Mouse (Mus musculus) ES-E14 (cell line): ENCODE results near the gene Stub1. TPM values are rescaled to one million over a fixed set of nuclear protein-coding genes. Genes with fewer than 3 reads are reported as not detected.
A peak's percentile ranks its signal among the peaks of the same experiment; 100 is the strongest.

Experiments
- DNase-seq: peaks from one replicate; pipeline ENCODE4 v3.0.0-alpha.2; 2013; ENCODE audit warnings: low read depth, low spot score
- H3K27ac ChIP-seq: 2 replicates; pipeline ENCODE4 v1.5.1; 2012; ENCODE audit warnings: low read depth, mild to moderate bottlenecking, low read length, moderate library complexity, mixed read lengths; ENCODE audit not compliant: poor library complexity, insufficient read depth, severe bottlenecking
- H3K36me3 ChIP-seq: 2 replicates; pipeline ENCODE4 v1.6.1; 2012; ENCODE audit warnings: mild to moderate bottlenecking, low read length, moderate library complexity, mixed read lengths; ENCODE audit not compliant: control insufficient read depth, poor library complexity, insufficient read depth, severe bottlenecking
- H3K4me1 ChIP-seq, 2 experiments: fragments of 150-350 bp in 1 of 2; sonication (generic) in 1 of 2; 2 replicates each; pipeline ENCODE4 v1.6.1; 2012; ENCODE audit warnings: low read length in 2 of 2, mild to moderate bottlenecking in 1 of 2, mixed read lengths in 1 of 2; ENCODE audit not compliant: control insufficient read depth in 2 of 2, insufficient read depth in 2 of 2, poor library complexity in 1 of 2
- H3K4me3 ChIP-seq, 2 experiments: fragments of 150-350 bp in 1 of 2; sonication (generic) in 1 of 2; 2 replicates each; pipeline ENCODE4 v1.5.1; 2012; ENCODE audit warnings: low read length in 2 of 2, low read depth in 1 of 2, mild to moderate bottlenecking in 1 of 2, mixed read lengths in 1 of 2; ENCODE audit not compliant: insufficient read depth in 1 of 2, poor library complexity in 1 of 2, severe bottlenecking in 1 of 2
- H3K9ac ChIP-seq: 2 replicates; pipeline ENCODE4 v1.6.1; 2012; ENCODE audit warnings: low read depth, mild to moderate bottlenecking, low read length, mixed read lengths; ENCODE audit not compliant: poor library complexity, insufficient read depth, severe bottlenecking
- H3K9me3 ChIP-seq: fragments of 150-350 bp; sonication (generic); 2 replicates; pipeline ENCODE4 v1.6.1; 2012; ENCODE audit warnings: low read depth, mild to moderate bottlenecking, low read length; ENCODE audit not compliant: control insufficient read depth, insufficient read depth
- CHD2 ChIP-seq: IDR thresholded peaks from 2 replicates; pipeline ENCODE4 v1.6.1; 2014; ENCODE audit warnings: mild to moderate bottlenecking, low read depth, low read length, inconsistent platforms
- HCFC1 ChIP-seq: IDR thresholded peaks from 2 replicates; pipeline ENCODE4 v1.6.1; 2012; ENCODE audit warnings: low read length, inconsistent platforms, borderline replicate concordance; ENCODE audit not compliant: insufficient read depth
- MAFK ChIP-seq: IDR thresholded peaks from 2 replicates; pipeline ENCODE4 v1.6.1; 2014; ENCODE audit warnings: mild to moderate bottlenecking, low read depth, low read length, inconsistent platforms; ENCODE audit not compliant: insufficient read depth
- ZC3H11A ChIP-seq: IDR thresholded peaks from 2 replicates; pipeline ENCODE4 v1.6.1; 2012; ENCODE audit warnings: low read depth, mild to moderate bottlenecking, inconsistent platforms, low read length, borderline replicate concordance
- ZNF384 ChIP-seq: IDR thresholded peaks from 2 replicates; pipeline ENCODE4 v1.6.1; 2012; ENCODE audit warnings: low read depth, low read length, inconsistent platforms
- in situ Hi-C, 2 experiments: fragments of 600-800 bp; cut with MboI; formaldehyde crosslinking; loops; one replicate each; pipeline ENCODE4 v1.15.1; 2025; ENCODE audit warnings: low sequenced_read_pairs in 2 of 2, inconsistent platforms in 1 of 2; ENCODE audit not compliant: unreplicated experiment in 2 of 2
- total RNA-seq: library from RNA; depleted of rRNA; stranded (reverse); fragments of 300-350 nt; gene quantifications from 2 replicates; pipeline ENCODE4 v1.2.3, GENCODE M21; 2012

Gene Stub1
- total RNA-seq, 1 experiment: 161 TPM

- Histone ChIP-seq H3K4me1 (peaks cover 0 to 19% of the 10 kb centered on the region in 2 experiments; a peak in 1 of 4 replicates), H3K27ac (no peak within 1 kb of the TSS)
Observed at GRCm38 (mm10) chr17:25837076-25837410, 3.8 kb upstream of the Stub1 start, which contains the start of gene Rhbdl1. Gene Rhbdl1, minus strand, starts transcription at chr17:25837295.

GRCm38 (mm10) chr17:25836397-25837075, 3.3 kb upstream of the Stub1 start:
- TF ChIP-seq MAFK (no peak), HCFC1 (no peak), ZNF384 (no peak)
- Histone ChIP-seq H3K4me3 (peak overlapping the region; percentile 23 to 41; a peak in 3 of 4 replicates), H3K9ac (peak overlapping the region; percentile 20; the same call in 1 of the 2 replicates), H3K36me3 (peaks cover 51% of the 10 kb centered on the region), H3K9me3 (no peaks in the 10 kb centered on the region), H3K27ac (no peak overlapping the region), H3K4me1 (peaks cover under 1 to 23% of the 10 kb centered on the region in 2 experiments; a peak in 1 of 4 replicates)
- in situ Hi-C loops: no loop called here
- no peak for DNase-seq

More at GRCm38 (mm10) chr17:25837076-25837410, 3.8 kb upstream of the Stub1 start, which contains the start of gene Rhbdl1:
- no peak for TF ChIP-seq ZNF384
- in situ Hi-C loops: no loop called here
- no peaks in the 10 kb centered on the region for H3K9me3 ChIP-seq
- peak within 1 kb of the TSS; percentile 23 to 41; a peak in 3 of 4 replicates for H3K4me3 ChIP-seq
- no peak for DNase-seq
- peaks cover 51% of the 10 kb centered on the region for H3K36me3 ChIP-seq
- H3K9ac ChIP-seq: peak within 1 kb of the TSS; percentile 20; the same call in 1 of the 2 replicates

DNA sequence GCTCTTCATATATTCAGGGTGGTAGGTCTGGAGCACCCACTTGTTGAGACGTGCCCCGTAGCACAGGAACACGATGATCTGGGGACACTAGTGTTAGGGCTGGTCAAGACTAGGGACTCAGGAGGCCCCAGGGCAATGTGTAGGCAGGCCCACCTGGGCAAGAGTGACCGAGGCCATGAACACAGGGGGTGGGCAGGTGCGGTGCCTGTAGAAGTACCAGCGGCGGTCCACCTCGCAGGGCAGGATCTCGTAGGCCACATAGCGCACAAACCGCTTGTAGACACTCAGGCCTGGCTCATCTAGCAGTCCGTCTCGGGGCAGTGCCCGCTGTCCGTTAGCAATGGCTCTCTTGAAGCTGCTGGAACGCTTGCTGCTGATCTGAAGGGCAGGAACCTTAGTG, 2.6 kb upstream of the Stub1 start:
- Histone ChIP-seq H3K4me1 (peaks cover 2 to 26% of the 10 kb centered on the region in 2 experiments; a peak in 1 of 4 replicates), H3K4me3 (no peak overlapping the region), H3K36me3 (peaks cover 51% of the 10 kb centered on the region), H3K9me3 (no peaks in the 10 kb centered on the region), H3K9ac (no peak overlapping the region), H3K27ac (no peak overlapping the region)
- in situ Hi-C loops: no loop called here
- TF ChIP-seq ZNF384 (no peak), CHD2 (no peak), ZC3H11A (no peak), MAFK (no peak), HCFC1 (no peak)
- no peak for DNase-seq

- no peak for DNase-seq
- no peak overlapping the region for H3K4me3 ChIP-seq
- no peak for TF ChIP-seq MAFK
- TF ChIP-seq ZC3H11A: no peak
- TF ChIP-seq ZNF384: no peak
- no peak for TF ChIP-seq HCFC1
- no peak for TF ChIP-seq CHD2
- no peaks in the 10 kb centered on the region for H3K9me3 ChIP-seq
- peaks cover 2 to 26% of the 10 kb centered on the region in 2 experiments; a peak in 1 of 4 replicates for H3K4me1 ChIP-seq
- H3K9ac ChIP-seq: no peak overlapping the region
- no peak overlapping the region for H3K27ac ChIP-seq
- peaks cover 51% of the 10 kb centered on the region for H3K36me3 ChIP-seq
- in situ Hi-C loops: no loop called here
Observed at GRCm38 (mm10) chr17:25835301-25835700, 2.1 kb upstream of the Stub1 start.

DNA sequence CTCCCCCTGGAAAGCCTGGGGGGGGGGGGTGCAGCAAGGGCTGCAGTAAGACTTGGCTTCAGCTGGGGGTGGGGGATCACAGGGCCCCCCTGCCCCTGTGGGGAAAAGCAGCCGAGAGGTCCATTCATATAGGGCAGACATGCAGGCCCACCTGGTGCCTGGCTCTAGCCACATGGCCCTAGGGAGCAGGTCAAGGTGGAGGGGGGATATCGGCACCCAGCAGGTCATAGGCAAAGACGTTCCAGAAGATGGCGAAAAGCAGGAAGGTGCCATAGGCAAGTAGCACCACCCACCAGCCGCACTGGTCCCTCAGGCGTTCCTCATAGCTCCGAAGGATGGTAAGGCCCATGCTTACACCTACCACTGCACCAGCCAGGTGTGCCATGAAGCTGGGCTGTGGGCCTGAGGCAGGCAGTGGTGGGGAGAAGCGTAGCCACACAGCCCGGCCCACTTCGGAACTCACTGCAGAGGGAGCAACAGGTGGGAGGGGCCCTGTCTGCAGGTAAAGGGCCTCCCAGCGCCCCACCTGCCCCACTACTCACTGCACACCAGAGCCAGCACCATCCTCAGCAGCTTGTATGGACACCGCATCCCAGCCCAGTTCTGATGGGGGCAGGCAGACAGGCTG, 1.5 kb upstream of the Stub1 start:
- Histone ChIP-seq H3K4me1 (peaks cover 2 to 26% of the 10 kb centered on the region in 2 experiments; a peak in 1 of 4 replicates), H3K9ac (no peak overlapping the region), H3K36me3 (peaks cover 50% of the 10 kb centered on the region), H3K27ac (no peak overlapping the region), H3K9me3 (no peaks in the 10 kb centered on the region), H3K4me3 (no peak overlapping the region)
- TF ChIP-seq HCFC1 (no peak), ZC3H11A (no peak), MAFK (no peak), CHD2 (no peak), ZNF384 (no peak)
- in situ Hi-C loops: no loop called here
- no peak for DNase-seq
